Mouse (Mus musculus) stomach, embryonic 16.5 days (tissue): Measurements from ENCODE around the gene Celf5. TPM values are rescaled to one million over a fixed set of nuclear protein-coding genes. Genes with fewer than 3 reads are reported as not detected.

Experiments used
- ATAC-seq: fragments of 200-750 bp; cut with Nextera tagmentation; 2 replicates; pipeline ENCODE4 v1.8.0; 2017; ENCODE audit warnings: moderate number of reproducible peaks, moderate TSS enrichment; ENCODE audit not compliant: insufficient read depth, low FRiP score
- H3K27ac ChIP-seq: fragments of 300-500 bp; sonication (generic); 2 replicates; pipeline ENCODE4 v1.5.1; 2014; ENCODE audit warnings: low read length
- H3K27me3 ChIP-seq: fragments of 300-500 bp; sonication (generic); 2 replicates; pipeline ENCODE4 v1.6.1; 2014; ENCODE audit warnings: low read length, control low read depth, mixed read lengths; ENCODE audit not compliant: control insufficient read depth, insufficient read depth
- H3K36me3 ChIP-seq: fragments of 300-500 bp; sonication (generic); 2 replicates; pipeline ENCODE4 v1.6.1; 2014; ENCODE audit warnings: low read length; ENCODE audit not compliant: control insufficient read depth, insufficient read depth
- H3K4me1 ChIP-seq: fragments of 300-500 bp; sonication (generic); 2 replicates; pipeline ENCODE4 v1.6.1; 2014; ENCODE audit warnings: low read length, control low read depth, mixed read lengths; ENCODE audit not compliant: control insufficient read depth, insufficient read depth
- H3K4me2 ChIP-seq: fragments of 300-500 bp; sonication (generic); 2 replicates; pipeline ENCODE4 v1.6.1; 2014; ENCODE audit warnings: low read depth, low read length, mixed read lengths
- H3K4me3 ChIP-seq: fragments of 300-500 bp; sonication (generic); replicated peaks from 2 replicates; pipeline ENCODE4 v1.5.1; 2014; ENCODE audit warnings: mild to moderate bottlenecking, low read length
- H3K9ac ChIP-seq: fragments of 300-500 bp; sonication (generic); 2 replicates; pipeline ENCODE4 v1.6.1; 2014; ENCODE audit warnings: low read length
- H3K9me3 ChIP-seq: fragments of 300-500 bp; sonication (generic); replicated peaks from 2 replicates; pipeline ENCODE4 v1.6.1; 2016; ENCODE audit warnings: low read length, control low read depth; ENCODE audit not compliant: control insufficient read depth
- WGBS: fragments of 180-500 bp; shearing (Covaris S2); extraction: QIAGEN DNeasy Blood & Tissue Kit; methylation state at CpG from one replicate; pipeline ENCODE4 v1.1.7; 2014; 5-methylcytosine and 5-hydroxymethylcytosine counted together
- polyA plus RNA-seq: library from polyadenylated mRNA; unstranded; fragments of >200 nt; fragmentation: Nextera tagmentation; extraction: Ambion mirVana; gene quantifications from 2 replicates; pipeline ENCODE4 v1.2.1, GENCODE M21; 2015

Celf5 gene
- polyA plus RNA-seq, 1 experiment from 2014 or later: 1.3 TPM

GRCm38 (mm10) chr10:81485479-81486018, 3.0 kb upstream of the Celf5 start:
- WGBS: 77% methylated on average over 7 of the region's 7 CpGs
- no peak for ATAC-seq
- H3K4me1 ChIP-seq: 0 out of 2 replicates have a peak, but pooled peaks cover 3% of the 10 kb centered on the region
- H3K4me2 ChIP-seq: no peak overlapping the region
- H3K27me3 ChIP-seq: peaks cover 19% of the 10 kb centered on the region; the same call in 1 of the 2 replicates
- H3K27ac ChIP-seq: no peak overlapping the region; the same call in 1 of the 2 replicates
- H3K36me3 ChIP-seq: peaks cover 12% of the 10 kb centered on the region
- H3K9me3 ChIP-seq: no peaks in the 10 kb centered on the region
- no peak overlapping the region for H3K4me3 ChIP-seq
- no peak overlapping the region for H3K9ac ChIP-seq

- Histone ChIP-seq H3K4me1 (0 out of 2 replicates have a peak, but pooled peaks cover 3% of the 10 kb centered on the region), H3K27ac (no peak overlapping the region), H3K27me3 (peaks cover 22% of the 10 kb centered on the region), H3K4me2 (no peak overlapping the region), H3K9ac (no peak overlapping the region), H3K4me3 (no peak overlapping the region), H3K9me3 (no peaks in the 10 kb centered on the region), H3K36me3 (peaks cover 12% of the 10 kb centered on the region)
- WGBS: 15% methylated on average over 2 of the region's 2 CpGs
- ATAC-seq: no peak
Observed at GRCm38 (mm10) chr10:81485060-81485449, 2.5 kb upstream of the Celf5 start.

- Histone ChIP-seq H3K4me3 (no peak overlapping the region), H3K4me1 (0 out of 2 replicates have a peak, but pooled peaks cover 3% of the 10 kb centered on the region), H3K36me3 (peaks cover 8% of the 10 kb centered on the region), H3K27me3 (peaks cover 22% of the 10 kb centered on the region), H3K27ac (no peak overlapping the region), H3K9ac (no peak overlapping the region), H3K9me3 (no peaks in the 10 kb centered on the region), H3K4me2 (no peak overlapping the region)
- WGBS: 64% methylated on average over 6 of the region's 6 CpGs
- ATAC-seq: no peak
Observed at GRCm38 (mm10) chr10:81484441-81485059, 2.0 kb upstream of the Celf5 start.

- H3K27ac ChIP-seq: no peak overlapping the region
- H3K4me1 ChIP-seq: 0 out of 2 replicates have a peak, but pooled peaks cover 3% of the 10 kb centered on the region
- H3K27me3 ChIP-seq: peaks cover 22% of the 10 kb centered on the region
- no peak overlapping the region for H3K4me3 ChIP-seq
- peaks cover 3% of the 10 kb centered on the region for H3K36me3 ChIP-seq
- WGBS: 18% methylated on average over 9 of the region's 9 CpGs
- ATAC-seq: no peak
- no peak overlapping the region for H3K4me2 ChIP-seq
- no peak overlapping the region for H3K9ac ChIP-seq
- no peaks in the 10 kb centered on the region for H3K9me3 ChIP-seq
Observed at GRCm38 (mm10) chr10:81483983-81484382, 1.5 kb upstream of the Celf5 start.

- Histone ChIP-seq H3K36me3 (no peaks in the 10 kb centered on the region; the same call in 1 of the 2 replicates), H3K9me3 (no peaks in the 10 kb centered on the region), H3K9ac (peak overlapping the region; percentile 70), H3K4me1 (0 out of 2 replicates have a peak, but pooled peaks cover 3% of the 10 kb centered on the region), H3K4me3 (peak overlapping the region; percentile 51), H3K27ac (no peak overlapping the region), H3K4me2 (peak overlapping the region; percentile 80), H3K27me3 (peaks cover 22% of the 10 kb centered on the region)
- peak; percentile 11; the same call in 1 of the 2 replicates for ATAC-seq
- 6% methylated on average over 35 of the region's 35 CpGs for WGBS
Observed at GRCm38 (mm10) chr10:81481605-81482532, 640 bp downstream of the Celf5 start.

GRCm38 (mm10) chr10:81474461-81474860, 8.0 kb downstream of the Celf5 start:
- no peak overlapping the region for H3K4me3 ChIP-seq
- no peaks in the 10 kb centered on the region for H3K4me1 ChIP-seq
- H3K4me2 ChIP-seq: no peak overlapping the region
- WGBS: 74% methylated on average over 10 of the region's 10 CpGs
- H3K9me3 ChIP-seq: peaks cover 4% of the 10 kb centered on the region; the same call in 1 of the 2 replicates
- H3K27ac ChIP-seq: no peak overlapping the region
- no peak overlapping the region for H3K9ac ChIP-seq
- ATAC-seq: no peak
- peaks cover 38% of the 10 kb centered on the region for H3K27me3 ChIP-seq
- H3K36me3 ChIP-seq: no peaks in the 10 kb centered on the region

- Histone ChIP-seq H3K4me1 (no peaks in the 10 kb centered on the region), H3K9ac (no peak overlapping the region), H3K27ac (no peak overlapping the region), H3K27me3 (peaks cover 38% of the 10 kb centered on the region), H3K4me2 (no peak overlapping the region), H3K9me3 (peaks cover 4% of the 10 kb centered on the region; the same call in 1 of the 2 replicates), H3K4me3 (no peak overlapping the region), H3K36me3 (no peaks in the 10 kb centered on the region)
- ATAC-seq: no peak
- under 1% methylated on average over 21 of the region's 22 CpGs for WGBS
Observed at GRCm38 (mm10) chr10:81473003-81473451, 9.5 kb downstream of the Celf5 start.

- no peaks in the 10 kb centered on the region for H3K4me1 ChIP-seq
- H3K36me3 ChIP-seq: no peaks in the 10 kb centered on the region
- WGBS: 9% methylated on average over 18 of the region's 18 CpGs
- no peak overlapping the region for H3K4me2 ChIP-seq
- no peak overlapping the region for H3K4me3 ChIP-seq
- ATAC-seq: no peak
- H3K9me3 ChIP-seq: peaks cover 4% of the 10 kb centered on the region; the same call in 1 of the 2 replicates
- peaks cover 38% of the 10 kb centered on the region for H3K27me3 ChIP-seq
- no peak overlapping the region for H3K27ac ChIP-seq
- no peak overlapping the region for H3K9ac ChIP-seq
Observed at GRCm38 (mm10) chr10:81472403-81473002, 10.0 kb downstream of the Celf5 start.
